Mouse (Mus musculus) left cerebral cortex, adult 11 months (tissue): ENCODE measurements around the gene Zscan12.
"Not testable (repeated sequence)": the region's sequence is repeated elsewhere in the genome, so short reads cannot be mapped to it uniquely, and the experiment has no call there.

Source experiments
- DNase-seq: peaks from one replicate; pipeline ENCODE4 v3.0.0; 2022; ENCODE audit warnings: low spot score

Zscan12 gene

DNA sequence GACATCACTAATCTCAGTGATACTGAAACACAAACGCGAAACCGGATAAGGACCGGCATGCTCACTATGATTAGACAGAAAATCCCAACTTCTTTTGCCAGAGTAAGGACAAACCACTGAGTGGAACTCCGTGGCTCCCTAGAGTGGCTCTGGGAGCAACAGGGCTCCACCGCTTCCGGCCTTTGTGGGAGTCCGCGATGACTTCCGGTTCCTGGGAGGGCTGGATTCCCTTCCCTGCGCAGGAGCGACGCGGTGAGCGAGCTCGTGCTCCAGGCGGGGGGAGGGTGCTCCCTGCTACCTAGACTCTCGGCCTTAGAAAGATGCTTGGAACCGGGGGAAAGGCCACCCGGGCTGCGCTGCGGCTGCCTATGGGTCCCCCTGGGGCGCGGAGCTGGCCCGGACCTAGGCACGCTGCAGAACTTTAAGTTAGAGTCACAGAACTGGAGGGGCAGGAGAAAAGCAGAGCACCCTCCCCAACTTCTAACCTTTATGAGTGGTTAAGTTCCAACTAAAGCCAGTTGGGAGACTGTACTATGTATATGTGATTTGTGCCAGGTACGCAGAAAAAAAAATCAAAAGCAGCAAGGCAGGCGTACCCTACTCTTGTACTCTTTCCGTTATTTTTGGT, at the start of gene Zscan12:
TSS of gene Zscan12 (plus strand) at position 200 of the 628 bp plus-strand sequence.
- DNase-seq, result peak; percentile 77

DNA sequence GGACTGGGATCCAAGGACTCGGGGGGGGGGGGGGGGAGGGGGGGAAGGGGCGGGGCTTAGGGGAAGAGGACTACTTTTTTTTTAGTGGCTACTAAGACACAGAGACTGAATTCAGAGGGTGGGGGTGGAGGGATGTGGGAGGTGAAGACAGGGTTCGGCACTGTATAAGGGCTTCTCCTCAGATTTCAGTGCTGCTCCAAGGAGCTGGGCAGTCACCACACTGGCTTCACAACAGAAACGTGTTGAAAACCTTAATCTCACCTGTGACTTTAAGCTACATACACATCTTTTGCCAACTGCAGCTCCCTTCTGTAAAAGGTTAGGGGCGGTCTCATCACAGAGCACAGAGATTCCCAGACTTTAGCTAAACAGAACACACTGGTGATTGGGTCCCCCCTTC, 49.8 kb upstream of the Zscan12 start:
- DNase-seq, result no peak

DNA sequence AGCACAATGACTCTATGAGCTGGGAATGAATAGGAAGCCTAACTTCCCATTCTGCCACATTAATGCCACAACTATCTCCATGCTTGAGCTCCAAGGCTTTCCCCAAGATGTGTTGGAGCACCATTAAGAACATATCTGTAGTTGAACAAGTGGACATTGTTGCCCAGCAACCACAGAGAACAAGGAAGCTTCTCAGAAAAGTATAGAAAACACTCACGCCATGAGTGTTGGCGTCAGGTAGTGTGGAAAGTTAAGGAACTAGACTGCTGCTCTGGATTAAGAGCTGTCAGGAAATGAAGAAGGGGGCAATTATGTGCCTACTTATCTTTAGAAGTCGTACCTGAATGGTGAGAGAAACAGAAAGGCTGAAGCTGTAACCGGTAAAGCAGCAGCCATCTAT, 48.7 kb upstream of the Zscan12 start:
- DNase-seq, result no peak

GRCm38 (mm10) chr13:21320262-21320661, 42.4 kb upstream of the Zscan12 start:
- no peak for DNase-seq

GRCm38 (mm10) chr13:21321890-21322494, 40.6 kb upstream of the Zscan12 start:
- DNase-seq, result no peak

GRCm38 (mm10) chr13:21322509-21323375, 39.9 kb upstream of the Zscan12 start:
- DNase-seq, result no peak

DNA sequence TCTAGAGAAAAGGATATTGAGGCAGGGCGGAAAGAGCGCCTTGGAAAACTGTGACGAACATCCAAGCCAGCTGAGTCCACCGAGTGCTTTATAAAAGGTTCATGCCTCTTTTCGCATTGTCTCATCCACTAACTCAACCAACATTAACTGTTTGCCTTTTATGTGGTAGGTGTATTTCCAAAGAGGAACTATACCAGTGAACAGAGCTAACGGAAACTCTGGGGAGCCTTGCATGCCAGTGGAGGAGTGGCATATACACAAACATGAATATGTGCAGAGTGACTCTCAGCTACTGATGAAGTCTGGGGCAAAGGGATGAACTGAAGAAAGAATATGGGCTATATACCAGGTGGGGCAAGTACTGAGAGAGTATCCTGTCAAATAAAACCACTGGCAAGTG, 39.2 kb upstream of the Zscan12 start:
- no peak for DNase-seq

DNA sequence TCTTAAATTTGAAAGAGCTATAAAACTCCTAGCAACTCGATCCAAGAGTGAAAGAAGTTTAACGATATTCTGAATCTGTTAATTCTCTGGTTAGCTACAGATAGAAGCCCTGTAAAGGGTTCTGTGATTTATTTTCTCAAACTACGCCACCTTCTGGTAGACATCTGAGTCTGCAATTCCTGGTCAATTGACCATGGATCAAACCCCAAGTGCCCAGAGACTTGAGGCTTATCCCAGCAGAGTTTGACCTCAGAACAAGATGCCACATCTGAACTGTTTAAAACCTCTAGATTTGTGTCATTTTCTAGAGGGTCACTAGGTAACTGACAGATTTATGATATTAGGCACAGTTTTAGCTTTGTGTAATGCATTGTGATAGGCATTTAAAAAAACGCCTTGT, 36.4 kb upstream of the Zscan12 start:
- no peak for DNase-seq

- peak; percentile 53 for DNase-seq
Measured at GRCm38 (mm10) chr13:21326657-21327211, 35.9 kb upstream of the Zscan12 start.

DNA sequence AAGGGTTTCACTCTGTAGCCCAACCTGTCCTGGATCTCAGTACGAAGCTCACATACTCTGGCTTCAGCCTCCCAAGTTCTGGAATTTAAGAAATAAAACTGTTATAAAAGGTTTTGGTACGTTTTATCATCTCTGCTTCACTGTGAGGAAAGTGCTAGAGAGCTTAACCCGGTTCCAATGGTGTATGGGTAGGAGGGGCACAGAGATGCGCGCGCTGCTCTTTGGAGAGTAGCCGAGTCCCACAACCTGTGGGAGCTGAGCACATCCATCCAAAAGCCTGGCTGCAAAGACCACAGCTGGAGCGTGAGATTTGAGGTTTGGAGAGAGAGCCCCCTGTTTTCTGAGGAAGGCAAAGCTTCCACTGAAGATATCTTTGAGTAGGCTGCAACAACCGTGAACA, 35.2 kb upstream of the Zscan12 start:
- no peak for DNase-seq

DNA sequence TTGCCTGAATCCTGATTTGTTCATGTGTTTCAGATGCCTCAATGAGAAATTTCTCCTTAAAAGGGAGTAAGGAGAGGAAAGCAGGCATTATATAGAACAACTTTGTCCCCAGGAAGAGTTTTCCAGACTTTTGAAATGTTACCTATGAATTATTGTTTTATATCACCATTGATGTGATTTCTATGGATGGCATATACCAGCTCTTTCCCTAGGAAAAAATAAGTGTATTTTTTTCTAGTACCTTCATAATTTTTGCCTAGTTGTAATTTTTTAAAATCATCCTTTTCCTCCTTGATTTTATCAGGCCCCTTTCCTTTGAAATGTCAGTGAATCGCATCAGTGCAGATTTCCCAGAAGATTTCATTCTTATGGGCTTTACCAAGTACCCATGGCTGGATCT, 16.0 kb upstream of the Zscan12 start, which contains the start of gene Olfr1367:
TSS of gene Olfr1367 (plus strand) at position 301 of the 400 bp plus-strand sequence.
- DNase-seq, result no peak

- no peak for DNase-seq
Measured at GRCm38 (mm10) chr13:21350593-21350992, 12.0 kb upstream of the Zscan12 start.

- no peak for DNase-seq
Measured at GRCm38 (mm10) chr13:21363719-21364118, 1.1 kb downstream of the Zscan12 start.

DNA sequence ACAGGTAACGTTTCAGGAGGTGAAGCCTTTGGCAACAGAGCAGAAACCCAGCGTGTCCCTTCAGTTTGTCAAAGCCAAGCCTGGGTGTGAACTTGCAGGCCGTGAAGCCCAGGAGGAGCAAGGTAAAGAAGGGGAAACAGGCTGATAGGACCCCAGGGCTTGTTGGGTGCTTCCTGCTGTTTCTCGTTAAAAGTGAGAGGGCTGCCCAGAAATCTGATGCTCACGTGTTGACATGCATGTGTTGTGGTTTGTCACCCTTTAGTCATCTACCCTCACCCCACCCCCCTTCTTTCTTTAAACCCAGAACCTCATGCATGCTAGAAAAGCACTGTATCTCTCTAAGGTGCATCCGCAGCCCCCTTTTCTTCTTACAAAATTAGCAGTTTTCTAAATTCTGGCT, 4.0 kb downstream of the Zscan12 start:
- no peak for DNase-seq

GRCm38 (mm10) chr13:21372700-21373099, 10.1 kb downstream of the Zscan12 start:
- DNase-seq, result no peak

DNA sequence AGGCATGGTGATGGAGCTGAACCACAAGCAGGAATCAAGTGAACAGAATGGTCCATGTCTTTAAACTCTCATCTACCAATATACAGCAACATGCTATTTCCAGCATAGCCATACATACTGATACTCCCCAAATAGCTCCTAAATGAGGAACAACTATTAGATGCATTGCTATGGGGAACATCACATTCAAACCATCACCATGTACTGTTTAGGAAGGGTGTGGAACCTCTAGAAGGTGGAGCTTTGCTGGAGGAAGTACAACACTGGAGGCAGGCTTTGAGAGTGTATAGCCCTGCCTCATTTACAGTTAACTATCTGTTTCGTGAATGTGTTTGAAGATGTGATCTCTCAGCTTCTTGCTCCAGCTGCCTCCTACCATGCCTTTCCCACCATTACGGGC, 15.2 kb downstream of the Zscan12 start:
- no peak for DNase-seq

GRCm38 (mm10) chr13:21395211-21395610, 32.6 kb downstream of the Zscan12 start:
- DNase-seq, result no peak

- DNase-seq, result no peak
Measured at GRCm38 (mm10) chr13:21395623-21396022, 33.0 kb downstream of the Zscan12 start.

GRCm38 (mm10) chr13:21396048-21396447, 33.4 kb downstream of the Zscan12 start:
- DNase-seq, result not testable (repeated sequence)

GRCm38 (mm10) chr13:21397486-21397885, 34.9 kb downstream of the Zscan12 start:
- DNase-seq, result no peak

- no peak for DNase-seq
Measured at GRCm38 (mm10) chr13:21401166-21401565, 38.5 kb downstream of the Zscan12 start.

GRCm38 (mm10) chr13:21401636-21402286, 39.1 kb downstream of the Zscan12 start:
- no peak for DNase-seq
